Mouse (Mus musculus) stomach, postnatal 0 days (tissue): ENCODE data around the gene Mbnl1.

ENCODE experiments used
- CTCF ChIP-seq: IDR thresholded peaks from 2 replicates; pipeline ENCODE4 v1.5.1; 2016; ENCODE audit warnings: antibody characterized with exemption, low read depth, mild to moderate bottlenecking, moderate library complexity
- EP300 ChIP-seq: optimal IDR thresholded peaks from 2 replicates; pipeline ENCODE3; 2016; ENCODE audit warnings: antibody characterized with exemption

DNA sequence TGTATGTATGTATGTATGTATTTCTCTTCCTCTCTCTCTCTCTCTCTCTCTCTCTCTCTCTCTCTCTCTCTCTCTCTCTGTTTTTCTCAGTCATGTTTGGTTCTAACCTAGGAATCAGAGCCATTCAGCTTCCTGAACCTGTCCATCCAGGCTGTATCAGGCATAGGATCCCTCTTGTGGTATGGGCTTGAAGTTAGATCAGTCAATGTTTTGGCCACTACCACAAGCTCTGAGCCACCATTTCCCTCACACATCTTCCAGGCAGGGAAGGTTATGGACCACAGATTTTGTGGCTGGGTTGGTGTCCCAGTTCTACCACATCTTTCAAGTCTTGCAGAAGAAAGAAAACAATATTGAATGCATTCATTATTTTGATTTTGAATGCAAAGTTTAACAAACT lies 35.4 kb upstream of the Mbnl1 start:
- TF ChIP-seq CTCF: peak; percentile 15; the same call in 1 of the 2 replicates
- no peak for TF ChIP-seq EP300
